Mouse (Mus musculus): Measurements from ENCODE around the gene Entpd7.

Entpd7 gene

GRCm38 (mm10) chr19:43724194-43724593, 34.7 kb downstream of the Entpd7 start:
- DNase-seq (ENCODE audit: low read depth, low spot score) = no peak

- DNase-seq (ENCODE audit: low read depth, low spot score) = no peak
Observed at GRCm38 (mm10) chr19:43724821-43725220, 35.3 kb downstream of the Entpd7 start.

GRCm38 (mm10) chr19:43726510-43727146, 37.2 kb downstream of the Entpd7 start:
- DNase-seq (ENCODE audit: low read depth, low spot score) = peak; percentile 76

DNA sequence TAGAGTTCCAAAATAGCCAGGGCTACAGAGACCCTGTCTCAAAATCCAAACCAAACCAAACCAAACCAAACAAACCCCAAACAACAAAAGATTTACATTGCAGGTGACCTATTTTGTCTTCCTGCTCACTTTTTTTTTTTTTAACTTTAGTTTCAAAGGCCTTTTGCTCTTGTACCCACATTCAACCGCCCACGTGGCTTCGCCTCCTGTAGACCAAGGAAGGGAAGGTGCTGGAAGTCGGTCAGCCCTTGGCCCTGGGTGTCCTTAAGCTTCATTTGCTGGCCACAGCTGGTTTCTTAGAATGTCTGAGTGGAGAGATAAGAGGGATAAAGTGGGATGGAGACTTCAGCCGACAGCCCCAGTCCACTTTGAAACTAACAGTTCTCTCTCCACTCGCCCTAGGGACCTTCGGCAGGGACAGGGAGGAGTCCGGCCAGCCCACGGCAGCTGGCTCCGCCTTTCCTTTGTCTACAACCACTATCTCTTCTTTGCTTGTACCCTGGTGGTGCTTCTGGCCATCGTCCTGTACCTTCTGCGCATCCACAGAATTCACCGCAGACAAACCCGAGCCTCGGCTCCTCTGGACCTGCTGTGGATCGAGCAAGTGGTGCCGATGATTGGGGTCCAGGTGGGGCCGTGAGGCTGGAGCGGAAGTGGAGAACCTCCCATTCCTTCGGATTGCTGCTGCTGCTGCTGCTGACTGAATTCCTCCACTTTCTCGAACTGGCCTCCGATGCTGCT, 40.0 kb downstream of the Entpd7 start:
- DNase-seq (ENCODE audit: low read depth, low spot score) = no peak

DNA sequence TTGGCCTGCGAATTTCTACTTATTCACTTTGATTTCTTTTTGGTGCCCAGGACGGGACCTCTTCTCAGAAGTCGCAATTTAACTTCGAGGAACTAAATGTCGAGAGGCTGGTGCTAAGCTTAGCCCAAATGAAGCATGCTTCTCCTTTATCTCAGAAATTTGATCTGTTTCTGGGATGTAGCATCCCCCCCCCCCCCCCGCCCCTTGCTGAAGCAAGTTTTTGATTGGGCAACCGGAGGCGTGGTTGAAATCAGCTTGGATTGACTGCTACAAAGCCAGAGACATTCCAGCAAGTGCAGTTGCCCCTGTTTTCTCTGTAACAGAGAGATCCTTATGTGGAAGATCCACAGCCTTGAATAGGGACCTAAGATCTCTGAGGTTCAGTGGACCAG, 40.6 kb downstream of the Entpd7 start:
- no peak for DNase-seq (ENCODE audit: low read depth, low spot score)

DNA sequence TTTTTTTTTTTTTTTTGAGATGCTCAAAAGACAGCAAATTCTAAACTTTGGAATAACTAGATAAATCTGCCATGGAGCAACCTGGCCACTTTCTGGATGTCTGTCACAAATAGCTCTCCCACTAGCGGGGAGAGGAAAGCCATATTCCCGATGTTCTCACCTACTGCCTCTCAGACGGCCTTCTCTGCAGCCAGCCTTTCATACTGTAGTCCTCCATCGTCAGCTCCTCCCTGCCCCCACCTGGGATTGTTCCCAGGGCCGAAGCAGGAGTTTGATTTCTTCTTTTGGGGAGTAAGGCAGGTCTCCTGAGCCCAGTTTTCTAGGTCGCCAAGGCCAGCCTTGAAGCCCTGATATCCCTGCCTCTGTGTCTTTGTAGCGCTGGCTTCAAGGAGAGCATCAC, 41.7 kb downstream of the Entpd7 start:
- DNase-seq (ENCODE audit: low read depth, low spot score) = no peak

DNA sequence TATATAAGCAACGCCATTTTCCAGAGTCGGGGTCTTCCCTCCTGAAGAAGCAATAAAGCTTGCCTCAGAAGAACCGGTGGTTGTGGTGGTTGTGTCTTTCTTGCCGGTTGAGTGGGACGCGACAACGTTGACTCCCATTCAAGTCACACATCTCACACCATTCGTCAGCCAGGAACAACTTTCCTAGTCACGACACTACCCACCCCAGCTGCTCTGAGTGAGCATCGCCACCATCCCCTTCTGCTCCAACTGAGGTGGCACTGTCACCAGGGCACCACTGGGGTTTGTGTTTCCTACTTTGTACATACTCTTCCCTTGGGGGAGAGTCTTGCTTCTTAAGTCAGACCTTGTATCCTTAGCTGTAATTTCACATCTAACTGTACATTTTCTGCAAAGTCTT, 48.9 kb downstream of the Entpd7 start:
- DNase-seq (ENCODE audit: low read depth, low spot score) = no peak

- DNase-seq (ENCODE audit: low read depth, low spot score) = no peak
Observed at GRCm38 (mm10) chr19:43743401-43743800, 53.9 kb downstream of the Entpd7 start.

DNA sequence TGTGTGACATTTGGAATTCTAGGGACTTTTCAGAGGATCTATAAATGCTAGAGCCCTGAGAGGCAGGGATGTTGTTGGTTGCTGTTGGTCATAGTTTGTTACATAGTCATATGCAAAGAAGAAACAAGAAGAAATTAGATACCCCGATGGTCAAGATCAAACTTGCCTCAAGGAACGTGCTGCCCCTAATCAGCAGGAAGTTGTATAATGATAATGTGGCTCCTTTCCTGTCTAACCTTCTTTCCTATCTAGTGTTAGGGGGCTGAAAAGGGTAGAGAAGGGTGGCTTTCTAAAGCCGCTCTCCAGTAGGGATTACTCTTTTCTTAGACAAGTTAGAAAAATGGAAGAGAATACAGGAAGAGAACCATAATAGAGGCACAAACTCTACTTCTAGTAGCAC, 56.3 kb downstream of the Entpd7 start:
- no peak for DNase-seq (ENCODE audit: low read depth, low spot score)

DNA sequence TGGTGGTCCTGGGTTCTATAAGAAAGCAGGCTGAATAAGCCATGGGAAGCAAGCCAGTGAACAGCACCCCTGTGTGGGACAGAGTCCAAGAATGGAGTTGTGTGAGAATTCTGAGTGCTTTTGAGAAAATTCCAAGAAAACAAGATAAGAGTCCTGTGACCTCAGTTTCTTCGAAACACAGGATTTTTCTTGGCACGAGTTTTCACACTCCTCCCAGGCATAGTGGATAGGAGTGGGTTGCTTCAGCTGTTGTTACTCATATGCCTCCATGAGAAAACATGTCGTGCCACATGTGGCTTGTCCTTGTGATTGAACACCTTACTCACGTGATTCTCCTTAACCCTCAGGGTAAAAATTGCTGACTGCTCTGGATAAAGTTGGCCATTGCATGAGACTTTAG, 58.4 kb downstream of the Entpd7 start:
- no peak for DNase-seq (ENCODE audit: low read depth, low spot score)

DNA sequence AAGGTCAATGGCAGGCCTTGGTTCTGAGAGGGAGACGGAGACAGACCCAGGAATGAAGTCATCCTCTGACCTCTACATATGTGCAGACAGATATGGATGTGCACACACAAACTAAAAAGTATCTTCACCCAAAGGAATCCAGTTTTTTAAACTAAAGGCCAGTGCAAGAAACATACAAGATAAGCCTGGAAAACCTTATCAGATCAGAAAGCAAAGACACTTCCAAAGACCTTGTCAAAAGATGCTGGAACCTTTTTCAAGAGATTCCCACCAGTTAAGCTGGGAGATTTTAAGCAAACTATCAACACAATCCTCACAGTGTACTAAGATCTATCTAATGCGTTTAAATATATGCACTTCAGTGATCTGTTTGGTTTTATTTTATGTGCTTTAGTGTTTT, 60.5 kb downstream of the Entpd7 start:
- no peak for DNase-seq (ENCODE audit: low read depth, low spot score)

DNA sequence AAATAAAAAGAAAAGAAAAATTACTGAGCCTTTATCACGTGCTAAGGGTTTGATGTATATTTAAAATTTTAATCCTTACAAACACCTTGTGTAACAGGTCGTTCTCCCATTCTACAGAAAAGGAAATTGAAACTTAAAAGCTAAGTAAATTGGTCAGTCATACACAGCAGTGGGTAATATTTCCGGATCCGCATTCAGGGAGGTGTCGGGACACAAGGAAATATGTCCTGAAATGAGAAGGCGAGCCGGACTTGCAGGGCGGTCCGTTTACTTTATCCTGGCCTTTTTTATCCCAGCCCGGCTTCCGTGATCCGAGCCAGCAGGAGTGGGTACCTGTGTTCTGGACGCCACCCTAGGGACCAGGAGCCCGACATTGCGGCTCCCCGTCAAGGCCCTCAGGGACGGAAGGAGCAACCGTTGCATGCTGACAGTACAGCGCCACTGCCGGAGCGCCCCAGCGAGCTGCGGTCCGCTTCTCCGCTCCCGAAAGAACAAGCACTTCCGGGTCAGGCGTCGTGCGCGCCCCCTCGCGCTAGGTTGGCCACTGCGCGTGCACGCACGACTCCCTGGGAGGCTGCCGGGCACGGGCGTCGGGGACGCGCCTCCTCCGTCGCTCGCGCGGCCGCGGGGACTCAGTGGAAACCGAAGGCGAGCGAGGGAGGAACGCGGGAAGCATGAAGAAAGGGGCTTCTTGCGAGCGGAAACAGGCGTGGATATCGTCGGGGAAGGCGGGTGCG, 63.2 kb downstream of the Entpd7 start, which contains the start of the genes Cutc and Cox15:
TSS of gene Cutc (plus strand) at position 508 of the 737 bp plus-strand sequence.
TSS of gene Cox15 (minus strand) at position 512 of the 737 bp plus-strand sequence.
- DNase-seq (ENCODE audit: low read depth, low spot score) = peak; percentile 98

- peak; percentile 92 for DNase-seq (ENCODE audit: low read depth, low spot score)
Observed at GRCm38 (mm10) chr19:43753226-43753835, 63.9 kb downstream of the Entpd7 start.

GRCm38 (mm10) chr19:43754237-43754636, 64.8 kb downstream of the Entpd7 start:
- no peak for DNase-seq (ENCODE audit: low read depth, low spot score)

GRCm38 (mm10) chr19:43754872-43755271, 65.4 kb downstream of the Entpd7 start:
- DNase-seq (ENCODE audit: low read depth, low spot score) = no peak

DNA sequence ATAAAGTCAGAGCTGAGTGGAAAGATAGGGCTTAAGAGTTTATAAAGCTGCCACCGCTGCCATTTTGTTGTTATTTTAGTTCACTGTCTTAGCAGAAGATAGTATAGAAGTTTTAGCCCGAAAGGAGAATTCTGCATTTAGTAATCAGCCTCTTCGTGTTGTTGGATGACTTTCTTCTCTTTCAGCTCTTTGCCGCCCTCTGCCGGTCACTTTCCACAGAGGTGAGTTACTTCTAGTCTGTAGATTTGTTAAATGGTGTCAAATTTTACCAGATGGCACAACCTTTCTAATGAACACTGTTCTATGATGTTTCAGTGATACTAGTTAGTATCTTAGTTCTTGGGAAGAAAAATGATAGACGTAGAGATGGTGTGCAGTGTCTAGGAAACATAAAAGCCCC, 71.0 kb downstream of the Entpd7 start:
- peak; percentile 78 for DNase-seq (ENCODE audit: low read depth, low spot score)

GRCm38 (mm10) chr19:43761543-43762256, 72.2 kb downstream of the Entpd7 start:
- DNase-seq (ENCODE audit: low read depth, low spot score) = peak; percentile 29

GRCm38 (mm10) chr19:43762410-43762809, 72.9 kb downstream of the Entpd7 start:
- DNase-seq (ENCODE audit: low read depth, low spot score) = no peak

DNA sequence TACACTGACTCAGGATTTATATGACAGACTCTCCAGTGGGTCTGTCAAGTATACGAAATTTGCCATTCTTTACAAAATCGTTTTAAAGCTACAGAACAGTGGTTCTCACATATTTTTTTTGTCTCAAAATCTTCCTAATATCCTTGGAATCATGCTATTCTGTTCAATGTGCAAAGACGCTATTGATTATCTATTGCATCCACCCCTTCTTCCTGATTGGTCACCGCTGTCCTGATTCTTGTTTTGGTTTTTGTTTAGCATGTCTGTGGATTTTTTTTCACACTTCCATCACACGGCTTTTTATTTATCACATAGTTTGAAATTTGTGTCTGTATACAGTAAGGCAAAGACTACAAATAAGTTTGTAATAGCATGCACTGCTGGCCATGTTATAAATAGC, 77.0 kb downstream of the Entpd7 start:
- no peak for DNase-seq (ENCODE audit: low read depth, low spot score)

DNA sequence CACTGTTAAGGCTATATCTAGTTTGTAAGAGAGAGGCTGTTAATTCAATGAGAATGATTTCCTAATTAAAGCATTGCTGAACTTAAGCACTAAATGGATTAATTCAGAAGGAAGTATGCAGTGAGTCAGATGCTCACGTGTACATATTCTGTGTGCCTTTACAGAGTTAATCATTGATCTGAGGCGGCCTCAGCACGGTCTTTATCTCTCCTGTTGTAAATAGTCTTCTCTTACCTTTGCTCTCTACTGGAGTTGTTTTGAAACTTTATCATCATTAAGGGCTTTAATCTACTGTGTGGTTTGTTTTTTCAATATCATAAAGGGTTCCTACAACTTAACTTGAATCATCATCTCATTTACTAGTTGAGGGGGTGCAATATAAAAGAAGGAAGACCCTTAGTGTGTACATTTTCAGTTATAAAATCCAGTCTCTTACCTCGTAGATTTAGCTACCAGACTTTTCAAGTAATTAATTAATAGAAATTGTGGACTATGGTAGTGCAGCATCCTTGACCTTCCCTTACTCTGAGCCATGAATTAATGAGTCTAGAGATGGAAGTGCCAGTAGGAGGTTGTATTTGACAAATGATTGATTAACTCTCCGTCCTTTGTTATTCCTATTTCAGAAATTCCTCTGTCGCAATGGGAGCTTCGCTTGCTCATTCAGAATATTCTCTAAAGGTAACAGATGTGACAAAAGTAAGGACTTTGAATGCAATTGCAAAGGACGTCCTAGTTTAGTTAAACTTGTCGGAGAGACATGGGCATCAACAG, 78.3 kb downstream of the Entpd7 start:
- DNase-seq (ENCODE audit: low read depth, low spot score) = no peak

Measured in A20 (cell line).